Mouse (Mus musculus): ENCODE measurements around the gene Esyt3. TPM values are rescaled to one million over a fixed set of nuclear protein-coding genes. Genes with fewer than 3 reads are reported as not detected.
A peak's percentile ranks its signal among the peaks of the same experiment; 100 is the strongest.

Esyt3 gene
- polyA plus RNA-seq, 1 experiment = 0.01 TPM

- no peaks in the 10 kb centered on the region for H3K27me3 ChIP-seq (ENCODE audit: control insufficient read depth, insufficient read depth, insufficient read length)
- no peak overlapping the region for H3K4me2 ChIP-seq (ENCODE audit: low read depth)
- TF ChIP-seq MAX (IDR thresholded peaks at IDR 0.05; ENCODE audit: low read depth) (no peak), MYOD1 (IDR thresholded peaks at IDR 0.05; ENCODE audit: control insufficient read depth in 1 of 3, insufficient read length in 2 of 3, low read depth in 2 of 3) (no peak), POLR2AphosphoS2 (IDR thresholded peaks at IDR 0.05; ENCODE audit: insufficient read length, low read depth) (no peak), CEBPB (IDR thresholded peaks at IDR 0.05; ENCODE audit: insufficient read depth, poor library complexity, severe bottlenecking) (no peak), TCF12 (IDR thresholded peaks at IDR 0.05; ENCODE audit: insufficient read depth, poor library complexity, severe bottlenecking) (no peak), SRF (IDR thresholded peaks at IDR 0.05; ENCODE audit: control insufficient read depth, insufficient read length, low read depth) (no peak), REST (IDR thresholded peaks at IDR 0.05; ENCODE audit: insufficient read depth, insufficient read length) (no peak), MYOG (IDR thresholded peaks at IDR 0.05; ENCODE audit: control insufficient read depth in 1 of 3, insufficient read depth in 1 of 3, insufficient read length in 2 of 3, low read depth in 2 of 3) (no peak), E2F4 (IDR thresholded peaks at IDR 0.05; ENCODE audit: insufficient read depth) (no peak), USF1 (IDR thresholded peaks at IDR 0.05; ENCODE audit: low read depth) (no peak), POLR2A (IDR thresholded peaks at IDR 0.05; ENCODE audit: insufficient read length, low read depth) (no peak), TCF3 (IDR thresholded peaks at IDR 0.05; ENCODE audit: insufficient read length, low read depth) (no peak)
- H3K4me3 ChIP-seq = no peak overlapping the region
- H3ac ChIP-seq (ENCODE audit: control insufficient read depth, insufficient read length) = no peak overlapping the region
- no peaks in the 10 kb centered on the region for H3K79me2 ChIP-seq (ENCODE audit: control insufficient read depth, insufficient read depth)
- peaks cover 3% of the 10 kb centered on the region for H3K36me3 ChIP-seq (ENCODE audit: control insufficient read depth, insufficient read depth)
Observed at GRCm38 (mm10) chr9:99389506-99389905, 31.1 kb upstream of the Esyt3 start.

GRCm38 (mm10) chr9:99388856-99389255 lies 30.5 kb upstream of the Esyt3 start:
- Histone ChIP-seq H3K27me3 (ENCODE audit: control insufficient read depth, insufficient read depth, insufficient read length) (no peaks in the 10 kb centered on the region), H3ac (ENCODE audit: control insufficient read depth, insufficient read length) (no peak overlapping the region), H3K79me2 (ENCODE audit: control insufficient read depth, insufficient read depth) (no peaks in the 10 kb centered on the region), H3K4me3 (no peak overlapping the region), H3K4me2 (ENCODE audit: low read depth) (peak overlapping the region; percentile 51), H3K36me3 (ENCODE audit: control insufficient read depth, insufficient read depth) (peaks cover 3% of the 10 kb centered on the region)
- TF ChIP-seq CEBPB (IDR thresholded peaks at IDR 0.05; ENCODE audit: insufficient read depth, poor library complexity, severe bottlenecking) = no peak
- no peak for TF ChIP-seq POLR2A (IDR thresholded peaks at IDR 0.05; ENCODE audit: insufficient read length, low read depth)
- TF ChIP-seq E2F4 (IDR thresholded peaks at IDR 0.05; ENCODE audit: insufficient read depth) = no peak
- TF ChIP-seq TCF3 (IDR thresholded peaks at IDR 0.05; ENCODE audit: insufficient read length, low read depth) = no peak
- no peak for TF ChIP-seq TCF12 (IDR thresholded peaks at IDR 0.05; ENCODE audit: insufficient read depth, poor library complexity, severe bottlenecking)
- no peak for TF ChIP-seq REST (IDR thresholded peaks at IDR 0.05; ENCODE audit: insufficient read depth, insufficient read length)

- Histone ChIP-seq H3K36me3 (ENCODE audit: control insufficient read depth, insufficient read depth) (peaks cover 3% of the 10 kb centered on the region), H3K27me3 (ENCODE audit: control insufficient read depth, insufficient read depth, insufficient read length) (no peaks in the 10 kb centered on the region), H3K4me2 (ENCODE audit: low read depth) (no peak overlapping the region), H3K4me3 (no peak overlapping the region), H3ac (ENCODE audit: control insufficient read depth, insufficient read length) (no peak overlapping the region), H3K79me2 (ENCODE audit: control insufficient read depth, insufficient read depth) (no peaks in the 10 kb centered on the region)
- TF ChIP-seq USF1 (IDR thresholded peaks at IDR 0.05; ENCODE audit: low read depth) (no peak), SRF (IDR thresholded peaks at IDR 0.05; ENCODE audit: control insufficient read depth, insufficient read length, low read depth) (no peak), TCF3 (IDR thresholded peaks at IDR 0.05; ENCODE audit: insufficient read length, low read depth) (no peak), MYOG (IDR thresholded peaks at IDR 0.05; ENCODE audit: control insufficient read depth in 1 of 3, insufficient read depth in 1 of 3, insufficient read length in 2 of 3, low read depth in 2 of 3) (no peak), E2F4 (IDR thresholded peaks at IDR 0.05; ENCODE audit: insufficient read depth) (no peak)
Observed at GRCm38 (mm10) chr9:99388078-99388477, 29.7 kb upstream of the Esyt3 start.

GRCm38 (mm10) chr9:99382556-99382955 lies 24.2 kb upstream of the Esyt3 start:
- H3K4me3 ChIP-seq = no peak overlapping the region
- no peaks in the 10 kb centered on the region for H3K27me3 ChIP-seq (ENCODE audit: control insufficient read depth, insufficient read depth, insufficient read length)
- no peak overlapping the region for H3ac ChIP-seq (ENCODE audit: control insufficient read depth, insufficient read length)
- TF ChIP-seq REST (IDR thresholded peaks at IDR 0.05; ENCODE audit: insufficient read depth, insufficient read length) = no peak
- TF ChIP-seq TCF12 (IDR thresholded peaks at IDR 0.05; ENCODE audit: insufficient read depth, poor library complexity, severe bottlenecking) = no peak
- TF ChIP-seq POLR2AphosphoS2 (IDR thresholded peaks at IDR 0.05; ENCODE audit: insufficient read length, low read depth) = no peak
- no peak for TF ChIP-seq MYOG (IDR thresholded peaks at IDR 0.05; ENCODE audit: control insufficient read depth in 1 of 3, insufficient read depth in 1 of 3, insufficient read length in 2 of 3, low read depth in 2 of 3)
- no peak for TF ChIP-seq POLR2A (IDR thresholded peaks at IDR 0.05; ENCODE audit: insufficient read length, low read depth)
- TF ChIP-seq MAX (IDR thresholded peaks at IDR 0.05; ENCODE audit: low read depth) = no peak
- TF ChIP-seq E2F4 (IDR thresholded peaks at IDR 0.05; ENCODE audit: insufficient read depth) = no peak
- no peak for TF ChIP-seq TCF3 (IDR thresholded peaks at IDR 0.05; ENCODE audit: insufficient read length, low read depth)
- TF ChIP-seq CEBPB (IDR thresholded peaks at IDR 0.05; ENCODE audit: insufficient read depth, poor library complexity, severe bottlenecking) = no peak
- no peak for TF ChIP-seq SRF (IDR thresholded peaks at IDR 0.05; ENCODE audit: control insufficient read depth, insufficient read length, low read depth)
- TF ChIP-seq USF1 (IDR thresholded peaks at IDR 0.05; ENCODE audit: low read depth) = no peak
- no peak for TF ChIP-seq MYOD1 (IDR thresholded peaks at IDR 0.05; ENCODE audit: control insufficient read depth in 1 of 3, insufficient read length in 2 of 3, low read depth in 2 of 3)
- H3K4me2 ChIP-seq (ENCODE audit: low read depth) = no peak overlapping the region
- H3K79me2 ChIP-seq (ENCODE audit: control insufficient read depth, insufficient read depth) = no peaks in the 10 kb centered on the region
- no peaks in the 10 kb centered on the region for H3K36me3 ChIP-seq (ENCODE audit: control insufficient read depth, insufficient read depth)

GRCm38 (mm10) chr9:99379194-99379593 lies 20.8 kb upstream of the Esyt3 start:
- no peak for TF ChIP-seq MAX (IDR thresholded peaks at IDR 0.05; ENCODE audit: low read depth)
- no peak for TF ChIP-seq TCF3 (IDR thresholded peaks at IDR 0.05; ENCODE audit: insufficient read length, low read depth)
- no peak for TF ChIP-seq TCF12 (IDR thresholded peaks at IDR 0.05; ENCODE audit: insufficient read depth, poor library complexity, severe bottlenecking)
- H3K27me3 ChIP-seq (ENCODE audit: control insufficient read depth, insufficient read depth, insufficient read length) = no peaks in the 10 kb centered on the region
- no peaks in the 10 kb centered on the region for H3K79me2 ChIP-seq (ENCODE audit: control insufficient read depth, insufficient read depth)
- H3K4me3 ChIP-seq = no peak overlapping the region
- no peak overlapping the region for H3ac ChIP-seq (ENCODE audit: control insufficient read depth, insufficient read length)
- H3K36me3 ChIP-seq (ENCODE audit: control insufficient read depth, insufficient read depth) = no peaks in the 10 kb centered on the region
- no peak overlapping the region for H3K4me2 ChIP-seq (ENCODE audit: low read depth)
